Mouse (Mus musculus) 3134 (cell line): Measurements from ENCODE around the gene Ube2h.

Experiments used
- DNase-seq: peaks from one replicate; pipeline ENCODE4 v3.0.0-alpha.2; 2011; ENCODE audit warnings: low spot score; ENCODE audit not compliant: insufficient read length; ENCODE audit errors: extremely low read depth

Ube2h gene

DNA sequence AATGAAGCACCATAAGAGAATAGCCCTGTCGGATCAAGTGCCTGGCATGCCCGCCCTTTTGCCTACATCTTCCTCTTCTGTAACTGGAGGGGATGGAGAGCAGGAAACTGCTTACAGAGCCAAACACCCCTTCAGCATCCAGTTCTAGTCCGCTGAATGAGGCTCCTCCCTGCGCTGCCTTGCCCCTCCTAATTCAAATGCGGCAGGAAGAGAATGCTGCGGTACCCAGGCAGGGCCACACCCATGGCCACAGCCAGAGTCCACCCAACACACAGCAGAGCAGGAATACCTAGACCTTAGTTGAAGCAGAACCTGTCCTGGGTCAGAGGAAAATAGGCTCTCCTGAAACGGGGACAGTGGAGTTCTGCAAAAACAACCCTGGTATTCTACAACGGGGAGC lies 133.1 kb downstream of the Ube2h start:
- no peak for DNase-seq

DNA sequence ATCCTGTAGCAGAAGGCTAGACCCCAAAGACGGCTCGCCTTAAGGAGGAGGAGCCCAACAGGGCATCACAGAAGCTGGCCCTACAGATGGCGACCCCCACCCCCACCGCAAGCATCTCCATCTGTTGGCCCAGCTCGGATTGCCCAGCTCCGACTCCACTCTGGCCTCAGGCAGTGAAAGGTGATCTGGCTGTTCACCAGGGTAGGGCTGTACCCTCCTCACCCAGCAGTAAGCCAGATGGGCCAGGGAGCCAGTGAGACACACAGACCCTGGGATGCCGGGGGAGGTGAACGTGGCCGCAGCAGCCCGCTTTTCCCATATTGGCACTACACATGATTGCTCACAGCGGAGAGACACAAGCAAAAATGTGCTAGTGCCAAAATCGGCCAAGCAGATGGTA lies 135.2 kb downstream of the Ube2h start:
- no peak for DNase-seq

DNA sequence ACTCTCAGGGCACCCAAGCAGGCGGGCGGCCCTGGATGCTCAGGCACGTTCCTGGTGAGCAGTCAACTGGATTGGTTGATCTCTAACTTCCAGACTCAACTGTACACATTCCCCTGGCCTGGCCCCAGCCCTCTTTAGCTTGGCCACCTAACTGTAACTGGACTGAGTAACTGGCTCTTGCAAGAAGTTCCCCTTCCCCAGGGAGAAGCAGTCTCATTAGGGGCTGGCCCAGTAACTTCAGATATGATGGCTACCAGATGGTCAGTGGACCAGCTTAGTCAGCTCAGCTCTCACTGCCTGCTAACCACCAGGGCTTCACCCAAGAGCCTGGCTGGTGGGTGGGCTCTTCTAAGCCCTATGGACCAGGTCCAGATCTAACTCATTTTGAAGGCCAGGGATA lies 136.1 kb downstream of the Ube2h start:
- no peak for DNase-seq

- DNase-seq: no peak
Measured at GRCm38 (mm10) chr6:30167192-30167591, 137.1 kb downstream of the Ube2h start.

GRCm38 (mm10) chr6:30166349-30166748 lies 138.0 kb downstream of the Ube2h start:
- no peak for DNase-seq

DNA sequence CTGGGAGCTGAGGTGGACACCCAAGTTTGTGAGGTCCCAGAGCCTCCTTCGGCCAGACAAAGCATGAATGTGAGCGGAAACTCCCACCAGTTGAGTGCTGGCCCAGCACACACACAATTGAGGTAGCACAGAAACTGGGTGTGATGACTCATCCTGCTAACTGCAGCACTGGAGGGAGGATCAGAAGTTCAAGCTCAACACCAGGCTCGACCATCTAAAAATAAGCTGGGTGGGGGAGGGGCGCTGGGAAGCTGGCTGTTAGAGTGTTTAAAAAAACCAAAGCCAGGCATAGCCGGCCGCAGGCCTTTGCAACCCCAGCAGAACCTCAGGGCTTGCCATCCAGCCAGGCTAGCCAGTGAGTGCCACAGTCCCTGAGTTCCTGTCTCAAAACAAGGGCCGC lies 142.2 kb downstream of the Ube2h start:
- DNase-seq: peak; percentile 35

- DNase-seq: no peak
Measured at GRCm38 (mm10) chr6:30161618-30162017, 142.7 kb downstream of the Ube2h start.
